Mouse (Mus musculus): ENCODE results near the gene Adipor2. TPM values are rescaled to one million over a fixed set of nuclear protein-coding genes. Genes with fewer than 3 reads are reported as not detected.

Gene Adipor2
- 34.6 and 45.5 TPM in 2 replicates for polyA plus RNA-seq (2014; fragmentation: Nextera tagmentation; extraction: Ambion mirVana)

DNA sequence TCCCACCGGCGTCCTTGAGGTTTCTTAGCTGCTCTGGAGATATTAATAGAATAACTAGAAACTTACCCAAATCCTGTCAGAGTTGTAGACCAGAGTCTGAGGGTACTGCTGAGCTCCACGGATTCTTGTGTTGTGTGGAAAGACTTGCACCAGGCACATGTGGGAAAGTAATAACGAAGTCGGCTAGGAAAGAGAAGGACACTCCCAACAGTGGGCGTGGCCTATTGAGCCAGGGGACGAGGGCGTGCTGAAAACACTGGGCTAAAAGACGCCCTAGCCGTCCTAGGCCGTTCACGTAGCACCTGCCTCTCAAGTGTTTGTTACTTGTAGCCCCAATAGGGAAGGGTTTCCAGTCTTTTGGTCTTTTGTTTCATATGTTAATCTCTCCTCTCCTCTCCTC lies at the start of gene Adipor2:
Adipor2 (minus strand) TSS at position 351 of the 400 bp plus-strand sequence.
- H3K4me1 ChIP-seq (replicated peaks; ENCODE audit: control insufficient read depth, insufficient read depth, low read length) = no peaks in the 10 kb centered on the region; the same call in 1 of the 2 replicates
- no peaks in the 10 kb centered on the region for H3K36me3 ChIP-seq (ENCODE audit: control insufficient read depth, insufficient read depth, low read length)
- H3K27ac ChIP-seq (ENCODE audit: low read depth) = no peak within 1 kb of the TSS
- DNase-seq (ENCODE audit: low spot score) = peak; percentile 76
- 5% methylated on average over 12 of the region's 12 CpGs for WGBS
- H3K9ac ChIP-seq (ENCODE audit: low read length) = no peak within 1 kb of the TSS
- H3K4me2 ChIP-seq (ENCODE audit: low read length) = peak within 1 kb of the TSS; percentile 41
- H3K4me3 ChIP-seq (ENCODE audit: low read depth, low read length) = no peak within 1 kb of the TSS; the same call in 1 of the 2 replicates
- ATAC-seq (replicated peaks; ENCODE audit: low FRiP score, low TSS enrichment, low read depth) = no peak; the same call in 1 of the 2 replicates
- no peaks in the 10 kb centered on the region for H3K27me3 ChIP-seq (replicated peaks; ENCODE audit: control insufficient read depth, insufficient read depth, low read length)
- no peaks in the 10 kb centered on the region for H3K9me3 ChIP-seq (ENCODE audit: control insufficient read depth, low read length)

DNA sequence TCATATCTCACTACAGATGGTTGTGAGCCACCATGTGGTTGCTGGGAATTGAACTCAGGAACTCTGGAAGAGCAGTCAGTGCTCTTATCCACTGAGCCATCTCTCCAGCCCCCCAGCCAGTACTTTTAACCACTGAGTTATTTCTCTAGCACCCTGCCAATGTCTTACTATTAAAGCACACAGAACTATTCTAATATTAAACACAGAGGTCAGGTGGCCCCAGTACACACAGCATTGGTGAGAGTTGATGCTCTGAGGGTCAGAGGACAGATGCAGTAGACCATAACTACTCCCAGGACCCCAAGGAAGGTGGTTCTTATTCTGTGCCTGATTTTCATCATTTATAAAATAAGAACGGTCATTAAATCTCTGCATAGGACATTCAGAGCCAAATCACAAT lies 48.7 kb upstream of the Adipor2 start:
- WGBS = 89% methylated on average over 1 of the region's 1 CpGs
- no peak for DNase-seq (ENCODE audit: low spot score)
- no peaks in the 10 kb centered on the region for H3K27me3 ChIP-seq (replicated peaks; ENCODE audit: control insufficient read depth, insufficient read depth, low read length)
- H3K9ac ChIP-seq (ENCODE audit: low read length) = no peak overlapping the region
- no peaks in the 10 kb centered on the region for H3K36me3 ChIP-seq (ENCODE audit: control insufficient read depth, insufficient read depth, low read length)
- ATAC-seq (replicated peaks; ENCODE audit: low FRiP score, low TSS enrichment, low read depth) = no peak
- peaks cover 3% of the 10 kb centered on the region; the same call in 1 of the 2 replicates for H3K4me1 ChIP-seq (replicated peaks; ENCODE audit: control insufficient read depth, insufficient read depth, low read length)
- no peak overlapping the region for H3K4me2 ChIP-seq (ENCODE audit: low read length)
- H3K9me3 ChIP-seq (ENCODE audit: control insufficient read depth, low read length) = no peaks in the 10 kb centered on the region
- H3K27ac ChIP-seq (ENCODE audit: low read depth) = no peak overlapping the region
- no peak overlapping the region for H3K4me3 ChIP-seq (ENCODE audit: low read depth, low read length)

DNA sequence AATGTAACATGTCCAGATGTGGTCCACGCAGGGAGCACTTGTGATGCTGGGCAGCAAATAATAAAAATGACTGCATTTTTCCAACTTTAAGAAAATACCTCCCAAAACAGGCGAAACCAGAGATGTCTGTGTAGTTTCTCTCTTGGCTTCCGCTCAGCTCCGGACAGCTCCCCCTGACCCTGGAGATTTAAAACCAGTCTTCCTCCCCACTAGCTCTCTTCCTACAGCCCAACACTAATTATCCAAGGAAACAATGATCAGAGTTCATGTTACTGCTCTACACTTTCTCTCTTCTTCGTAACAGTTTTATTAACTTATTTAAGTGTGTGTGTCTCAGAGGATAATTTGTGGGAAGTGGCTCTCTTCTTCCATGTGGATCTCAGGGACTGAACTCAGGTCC lies 42.9 kb upstream of the Adipor2 start:
- H3K4me2 ChIP-seq (ENCODE audit: low read length) = no peak overlapping the region
- no peak overlapping the region for H3K4me3 ChIP-seq (ENCODE audit: low read depth, low read length)
- no peaks in the 10 kb centered on the region; the same call in 1 of the 2 replicates for H3K4me1 ChIP-seq (replicated peaks; ENCODE audit: control insufficient read depth, insufficient read depth, low read length)
- DNase-seq (ENCODE audit: low spot score) (no peak), ATAC-seq (replicated peaks; ENCODE audit: low FRiP score, low TSS enrichment, low read depth) (no peak)
- no peaks in the 10 kb centered on the region for H3K27me3 ChIP-seq (replicated peaks; ENCODE audit: control insufficient read depth, insufficient read depth, low read length)
- no peak overlapping the region; the same call in 1 of the 2 replicates for H3K27ac ChIP-seq (ENCODE audit: low read depth)
- H3K9me3 ChIP-seq (ENCODE audit: control insufficient read depth, low read length) = no peaks in the 10 kb centered on the region
- 52% methylated on average over 5 of the region's 5 CpGs for WGBS
- H3K9ac ChIP-seq (ENCODE audit: low read length) = no peak overlapping the region
- no peaks in the 10 kb centered on the region for H3K36me3 ChIP-seq (ENCODE audit: control insufficient read depth, insufficient read depth, low read length)

DNA sequence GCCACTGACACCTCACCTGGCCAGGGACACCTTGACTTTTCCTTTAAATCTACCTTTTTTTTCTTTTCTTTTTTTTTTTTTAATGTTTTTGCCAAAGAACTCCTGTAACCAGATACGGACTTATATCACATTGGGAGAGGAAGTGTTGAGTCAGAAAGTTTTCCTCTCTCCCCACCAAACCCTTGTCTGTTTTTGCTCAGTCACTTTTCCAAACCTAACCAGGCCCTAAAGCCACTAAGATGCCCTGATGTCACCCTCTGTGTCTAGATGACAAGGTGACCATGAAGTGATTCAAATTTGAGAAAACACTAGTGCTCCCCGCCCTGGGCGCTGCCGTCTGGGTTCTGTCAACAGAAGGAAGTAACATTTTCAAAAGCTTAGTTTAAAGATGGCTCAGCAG lies 41.5 kb upstream of the Adipor2 start:
- no peaks in the 10 kb centered on the region for H3K27me3 ChIP-seq (replicated peaks; ENCODE audit: control insufficient read depth, insufficient read depth, low read length)
- H3K9ac ChIP-seq (ENCODE audit: low read length) = no peak overlapping the region
- H3K27ac ChIP-seq (ENCODE audit: low read depth) = no peak overlapping the region
- no peak for ATAC-seq (replicated peaks; ENCODE audit: low FRiP score, low TSS enrichment, low read depth)
- H3K4me2 ChIP-seq (ENCODE audit: low read length) = no peak overlapping the region
- 60% methylated on average over 4 of the region's 4 CpGs for WGBS
- H3K4me1 ChIP-seq (replicated peaks; ENCODE audit: control insufficient read depth, insufficient read depth, low read length) = no peaks in the 10 kb centered on the region; the same call in 1 of the 2 replicates
- H3K4me3 ChIP-seq (ENCODE audit: low read depth, low read length) = no peak overlapping the region
- H3K36me3 ChIP-seq (ENCODE audit: control insufficient read depth, insufficient read depth, low read length) = no peaks in the 10 kb centered on the region
- no peak for DNase-seq (ENCODE audit: low spot score)
- no peaks in the 10 kb centered on the region for H3K9me3 ChIP-seq (ENCODE audit: control insufficient read depth, low read length)

DNA sequence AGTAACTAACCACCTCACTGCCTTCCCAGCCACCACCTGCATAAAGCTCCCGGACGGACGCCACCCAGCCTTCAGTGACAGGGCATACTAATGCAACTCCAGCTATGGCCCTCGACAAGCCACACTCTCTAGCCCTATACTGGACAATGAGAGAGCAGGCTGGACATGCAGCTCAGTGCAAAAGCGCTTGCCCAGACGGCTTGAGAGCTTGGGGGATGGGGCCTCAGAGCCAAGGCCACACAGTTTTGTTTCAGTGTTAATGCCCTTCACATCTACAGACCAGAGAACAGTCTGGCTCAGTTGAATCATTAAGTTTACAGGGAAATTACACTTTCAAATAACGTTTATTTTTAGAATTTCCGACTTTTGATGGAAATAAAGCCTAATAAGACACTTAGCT lies 40.7 kb upstream of the Adipor2 start:
- WGBS = 67% methylated on average over 8 of the region's 8 CpGs
- Histone ChIP-seq H3K4me3 (ENCODE audit: low read depth, low read length) (no peak overlapping the region), H3K4me1 (replicated peaks; ENCODE audit: control insufficient read depth, insufficient read depth, low read length) (no peaks in the 10 kb centered on the region; the same call in 1 of the 2 replicates), H3K27ac (ENCODE audit: low read depth) (no peak overlapping the region), H3K4me2 (ENCODE audit: low read length) (no peak overlapping the region), H3K36me3 (ENCODE audit: control insufficient read depth, insufficient read depth, low read length) (no peaks in the 10 kb centered on the region), H3K27me3 (replicated peaks; ENCODE audit: control insufficient read depth, insufficient read depth, low read length) (no peaks in the 10 kb centered on the region), H3K9me3 (ENCODE audit: control insufficient read depth, low read length) (no peaks in the 10 kb centered on the region), H3K9ac (ENCODE audit: low read length) (no peak overlapping the region)
- no peak for ATAC-seq (replicated peaks; ENCODE audit: low FRiP score, low TSS enrichment, low read depth)
- DNase-seq (ENCODE audit: low spot score) = no peak

DNA sequence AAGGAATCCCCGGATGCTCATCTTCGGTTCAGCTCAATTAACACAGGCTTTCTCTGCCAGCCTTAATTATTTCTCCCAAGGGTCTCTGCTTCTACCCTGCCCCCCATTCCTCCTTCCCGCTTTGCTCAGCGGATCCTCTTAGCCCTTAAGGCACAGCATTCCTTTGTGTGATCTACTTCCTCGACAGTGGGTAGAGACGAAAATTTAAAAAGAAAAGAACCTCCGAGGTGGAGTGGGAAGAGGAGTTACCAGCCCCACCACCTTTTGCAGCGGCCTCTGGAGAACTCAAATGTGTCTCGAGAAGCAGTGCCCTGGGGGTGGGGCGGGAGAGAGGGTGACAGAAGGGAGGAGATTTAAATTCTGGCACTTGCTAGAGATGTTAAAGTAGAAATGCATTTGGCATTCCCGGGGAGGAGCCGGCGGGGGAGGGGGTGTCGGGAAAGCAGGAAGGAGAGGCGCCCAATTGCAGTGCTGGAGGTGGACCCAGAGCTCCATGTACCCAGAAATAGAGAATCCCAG lies 34.5 kb upstream of the Adipor2 start:
- no peaks in the 10 kb centered on the region for H3K27me3 ChIP-seq (replicated peaks; ENCODE audit: control insufficient read depth, insufficient read depth, low read length)
- peak; percentile 83 for DNase-seq (ENCODE audit: low spot score)
- no peaks in the 10 kb centered on the region for H3K36me3 ChIP-seq (ENCODE audit: control insufficient read depth, insufficient read depth, low read length)
- 5% methylated on average over 15 of the region's 15 CpGs for WGBS
- peak overlapping the region; percentile 36 for H3K4me3 ChIP-seq (ENCODE audit: low read depth, low read length)
- H3K4me1 ChIP-seq (replicated peaks; ENCODE audit: control insufficient read depth, insufficient read depth, low read length) = peaks cover 15% of the 10 kb centered on the region
- H3K4me2 ChIP-seq (ENCODE audit: low read length) = peak overlapping the region; percentile 75
- H3K9ac ChIP-seq (ENCODE audit: low read length) = peak overlapping the region; percentile 29
- ATAC-seq (replicated peaks; ENCODE audit: low FRiP score, low TSS enrichment, low read depth) = no peak
- H3K27ac ChIP-seq (ENCODE audit: low read depth) = peak overlapping the region; percentile 64
- no peaks in the 10 kb centered on the region for H3K9me3 ChIP-seq (ENCODE audit: control insufficient read depth, low read length)

DNA sequence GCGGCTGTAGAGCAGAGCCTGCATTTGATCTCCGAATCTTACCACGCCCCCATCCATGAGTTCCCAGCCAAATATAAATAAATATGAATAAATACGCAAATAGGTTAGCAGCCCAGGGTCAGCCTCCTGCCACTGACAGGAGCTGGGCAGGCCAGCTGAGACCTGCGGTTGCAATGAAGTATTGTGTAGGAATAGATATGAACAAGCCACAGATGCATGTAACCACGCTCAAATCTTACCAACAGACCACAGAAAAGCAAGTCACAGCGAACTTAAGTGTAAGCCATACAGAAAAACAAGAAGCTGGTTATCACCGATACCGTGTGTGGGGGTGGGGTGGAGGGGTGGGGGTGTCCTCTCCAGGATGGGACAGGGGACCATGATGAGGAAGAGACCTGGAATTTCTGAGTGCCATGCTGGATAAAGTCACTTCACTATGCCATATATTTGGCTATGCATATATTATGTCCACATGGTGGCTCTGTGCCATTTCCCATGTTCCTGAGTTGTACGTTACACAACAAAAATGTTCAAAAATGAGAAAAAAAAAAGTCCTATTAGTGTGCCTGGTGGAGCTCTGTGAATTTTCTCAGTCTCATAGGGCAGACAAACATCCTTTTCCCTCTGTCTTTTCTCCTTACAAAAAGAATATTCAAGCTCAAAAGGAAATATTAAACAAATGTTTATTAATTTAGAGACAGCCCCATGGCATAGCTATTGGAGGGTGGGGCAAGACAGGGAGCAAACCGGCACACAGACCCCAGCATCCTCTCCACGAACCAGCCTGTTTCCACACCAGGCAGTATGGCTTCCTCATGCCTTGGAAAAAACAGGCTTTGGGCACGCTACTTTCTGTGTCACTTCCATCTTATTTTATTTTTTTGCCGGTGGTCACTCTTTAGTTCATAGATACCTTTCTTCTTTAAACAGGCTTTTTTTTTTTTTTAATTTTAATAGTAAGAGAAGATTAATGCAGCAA lies 33.8 kb upstream of the Adipor2 start:
- no peaks in the 10 kb centered on the region for H3K9me3 ChIP-seq (ENCODE audit: control insufficient read depth, low read length)
- H3K4me1 ChIP-seq (replicated peaks; ENCODE audit: control insufficient read depth, insufficient read depth, low read length) = peaks cover 15% of the 10 kb centered on the region
- H3K27me3 ChIP-seq (replicated peaks; ENCODE audit: control insufficient read depth, insufficient read depth, low read length) = no peaks in the 10 kb centered on the region
- no peak for ATAC-seq (replicated peaks; ENCODE audit: low FRiP score, low TSS enrichment, low read depth)
- peak overlapping the region; percentile 36 for H3K4me3 ChIP-seq (ENCODE audit: low read depth, low read length)
- H3K27ac ChIP-seq (ENCODE audit: low read depth) = peak overlapping the region; percentile 64; the same call in 1 of the 2 replicates
- H3K36me3 ChIP-seq (ENCODE audit: control insufficient read depth, insufficient read depth, low read length) = no peaks in the 10 kb centered on the region
- DNase-seq (ENCODE audit: low spot score) = no peak
- H3K9ac ChIP-seq (ENCODE audit: low read length) = peak overlapping the region; percentile 29; the same call in 1 of the 2 replicates
- 34% methylated on average over 14 of the region's 14 CpGs for WGBS
- H3K4me2 ChIP-seq (ENCODE audit: low read length) = peak overlapping the region; percentile 75

DNA sequence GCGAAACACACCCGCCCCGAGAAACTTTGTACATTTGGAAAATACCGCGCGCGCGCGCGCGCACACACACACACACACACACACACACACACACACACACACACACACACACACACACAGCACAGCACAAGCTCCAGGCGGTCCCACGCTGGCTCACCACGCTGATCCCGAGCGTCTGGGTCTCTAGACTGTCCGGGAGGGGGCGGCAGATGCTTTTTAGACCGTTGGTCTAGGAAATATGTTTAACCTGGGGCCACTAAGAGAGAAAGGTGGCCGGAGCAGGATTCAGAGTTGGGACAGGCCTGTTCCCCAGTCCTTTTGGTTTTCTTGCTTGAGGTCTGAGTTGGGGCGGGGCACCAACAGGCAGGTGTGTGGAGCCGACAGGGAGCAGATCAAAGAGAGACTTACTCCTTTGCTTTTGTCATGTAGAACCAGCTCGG lies 31.6 kb upstream of the Adipor2 start:
- no peaks in the 10 kb centered on the region for H3K9me3 ChIP-seq (ENCODE audit: control insufficient read depth, low read length)
- no peaks in the 10 kb centered on the region for H3K36me3 ChIP-seq (ENCODE audit: control insufficient read depth, insufficient read depth, low read length)
- no peak overlapping the region for H3K27ac ChIP-seq (ENCODE audit: low read depth)
- 3% methylated on average over 23 of the region's 23 CpGs for WGBS
- H3K9ac ChIP-seq (ENCODE audit: low read length) = peak overlapping the region; percentile 37
- H3K4me1 ChIP-seq (replicated peaks; ENCODE audit: control insufficient read depth, insufficient read depth, low read length) = peaks cover 15% of the 10 kb centered on the region
- ATAC-seq (replicated peaks; ENCODE audit: low FRiP score, low TSS enrichment, low read depth) = peak; percentile 67
- H3K27me3 ChIP-seq (replicated peaks; ENCODE audit: control insufficient read depth, insufficient read depth, low read length) = no peaks in the 10 kb centered on the region
- H3K4me2 ChIP-seq (ENCODE audit: low read length) = peak overlapping the region; percentile 67
- peak; percentile 79 for DNase-seq (ENCODE audit: low spot score)
- peak overlapping the region; percentile 25 for H3K4me3 ChIP-seq (ENCODE audit: low read depth, low read length)

Measured in intestine, embryonic 14.5 days (tissue).